Mouse (Mus musculus): Measurements from ENCODE around the gene Irak2.
A peak's percentile ranks its signal among the peaks of the same experiment; 100 is the strongest.

- TF ChIP-seq POLR2A (IDR thresholded peaks at IDR 0.05; ENCODE audit: borderline replicate concordance, control insufficient read depth, low read depth, low read length) (peak; percentile 73; the same call in 1 of the 2 replicates), CTCF (IDR thresholded peaks at IDR 0.05; ENCODE audit: control insufficient read depth, insufficient read depth, low read length) (no peak)
These were observed 14.1 kb upstream of the Irak2 start, which contains the start of gene Vhl for GRCm38 (mm10) chr6:113623941-113624751.
